Mouse (Mus musculus): Measurements from ENCODE around the gene Oas1a. TPM values are rescaled to one million over a fixed set of nuclear protein-coding genes. Genes with fewer than 3 reads are reported as not detected.
"Not testable (repeated sequence)": the region's sequence is repeated elsewhere in the genome, so short reads cannot be mapped to it uniquely, and the experiment has no call there.

Gene Oas1a
- polyA plus RNA-seq, 1 experiment from 2014 or later = 0.66 TPM

DNA sequence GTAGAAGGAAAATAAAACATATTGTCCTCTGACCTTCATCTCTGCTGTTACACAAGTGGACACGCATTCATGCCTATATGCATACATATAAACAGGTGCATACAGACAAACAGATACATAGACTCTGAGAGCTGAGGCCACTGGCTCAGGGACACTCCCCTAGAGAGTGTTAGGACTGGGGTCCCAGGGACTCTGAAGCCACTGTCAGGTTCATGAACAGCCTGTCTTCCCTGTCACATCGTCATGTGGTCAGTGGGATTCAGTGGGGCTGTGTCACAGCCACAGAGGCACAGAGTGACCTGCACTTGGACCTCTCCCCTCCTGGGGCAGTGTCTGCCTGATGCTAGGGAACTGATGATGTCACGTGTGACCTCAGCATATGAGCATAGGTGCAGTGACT lies 13.0 kb upstream of the Oas1a start:
- Histone ChIP-seq H3K27ac (no peak overlapping the region), H3K4me1 (replicated peaks) (no peaks in the 10 kb centered on the region), H3K27me3 (no peaks in the 10 kb centered on the region), H3K9ac (replicated peaks) (no peak overlapping the region), H3K9me3 (no peaks in the 10 kb centered on the region; the same call in 1 of the 2 replicates), H3K4me3 (replicated peaks) (no peak overlapping the region), H3K4me2 (no peak overlapping the region), H3K36me3 (no peaks in the 10 kb centered on the region)
- ATAC-seq (ENCODE audit: insufficient number of reproducible peaks, insufficient read depth, low FRiP score, low TSS enrichment, low read depth) = no peak
- WGBS = 83% methylated on average over 3 of the region's 3 CpGs

DNA sequence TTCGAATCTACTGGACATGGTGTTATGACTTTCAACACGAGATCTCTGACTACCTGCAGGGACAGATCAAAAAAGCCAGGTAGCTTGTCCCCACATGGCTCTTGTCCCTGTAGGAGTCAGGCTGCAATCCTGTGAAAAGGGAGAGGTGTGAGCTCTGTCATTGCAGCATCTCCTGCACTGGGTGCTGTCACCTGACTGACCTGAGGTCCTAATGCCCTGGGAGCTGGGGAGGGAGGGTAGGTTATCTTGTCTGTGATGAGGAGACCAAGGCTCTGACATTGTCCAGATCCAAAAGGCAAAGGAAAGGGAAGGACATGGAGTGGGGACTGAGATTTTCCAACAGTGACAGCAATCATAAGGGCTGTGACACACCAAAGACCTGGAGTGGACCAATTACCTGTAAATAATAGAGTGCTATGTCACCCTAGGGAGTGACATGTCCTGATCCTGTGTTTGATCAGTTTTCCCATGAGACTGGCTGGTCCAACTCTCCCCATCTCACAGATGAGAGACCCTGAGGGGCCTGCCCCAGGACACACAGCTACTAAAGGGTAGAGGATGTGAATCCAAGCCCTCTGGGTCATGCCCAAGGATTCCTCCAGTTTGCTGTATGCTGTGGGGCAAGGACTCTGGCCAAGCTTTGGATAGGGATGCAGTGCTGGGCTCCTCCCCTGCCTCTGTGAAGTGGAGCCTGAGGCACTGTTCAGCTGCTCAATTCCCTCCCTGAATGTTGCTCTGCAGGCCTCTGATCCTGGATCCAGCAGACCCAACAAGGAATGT lies 12.0 kb upstream of the Oas1a start:
- H3K36me3 ChIP-seq; H3K9me3 ChIP-seq; H3K4me3 ChIP-seq (replicated peaks); H3K4me2 ChIP-seq; H3K4me1 ChIP-seq (replicated peaks); H3K27ac ChIP-seq; ATAC-seq (ENCODE audit: insufficient number of reproducible peaks, insufficient read depth, low FRiP score, low TSS enrichment, low read depth); H3K9ac ChIP-seq (replicated peaks); H3K27me3 ChIP-seq: not testable (repeated sequence)
- 62% methylated on average over 2 of the region's 2 CpGs for WGBS

DNA sequence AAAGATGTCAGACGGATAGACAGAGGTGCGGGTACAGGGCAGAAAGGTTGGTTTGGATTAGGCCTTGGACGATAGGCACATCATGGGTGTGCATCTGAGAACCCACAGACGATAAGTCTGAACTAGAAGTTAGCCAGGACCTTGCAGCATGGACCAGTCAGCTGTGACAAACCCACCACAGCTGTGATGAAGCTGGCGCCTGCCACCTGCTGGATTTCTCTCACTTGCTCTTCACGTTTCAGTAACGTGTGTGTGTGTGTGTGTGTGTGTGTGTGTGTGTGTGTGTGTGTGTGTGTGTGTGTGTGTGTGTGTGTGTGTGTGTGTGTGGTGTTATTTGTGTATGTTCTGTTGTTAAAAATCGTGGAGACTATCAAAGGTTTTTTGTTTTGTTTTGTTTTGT lies 6.9 kb upstream of the Oas1a start, which contains the start of gene Oas1d:
Gene Oas1d, plus strand, starts transcription at position 333 of the 400 bp plus-strand sequence.
- H3K9ac ChIP-seq (replicated peaks); H3K27ac ChIP-seq; H3K4me2 ChIP-seq; H3K9me3 ChIP-seq; H3K4me1 ChIP-seq (replicated peaks); H3K27me3 ChIP-seq; ATAC-seq (ENCODE audit: insufficient number of reproducible peaks, insufficient read depth, low FRiP score, low TSS enrichment, low read depth); H3K36me3 ChIP-seq; H3K4me3 ChIP-seq (replicated peaks): not testable (repeated sequence)
- 48% methylated on average over 8 of the region's 8 CpGs for WGBS

DNA sequence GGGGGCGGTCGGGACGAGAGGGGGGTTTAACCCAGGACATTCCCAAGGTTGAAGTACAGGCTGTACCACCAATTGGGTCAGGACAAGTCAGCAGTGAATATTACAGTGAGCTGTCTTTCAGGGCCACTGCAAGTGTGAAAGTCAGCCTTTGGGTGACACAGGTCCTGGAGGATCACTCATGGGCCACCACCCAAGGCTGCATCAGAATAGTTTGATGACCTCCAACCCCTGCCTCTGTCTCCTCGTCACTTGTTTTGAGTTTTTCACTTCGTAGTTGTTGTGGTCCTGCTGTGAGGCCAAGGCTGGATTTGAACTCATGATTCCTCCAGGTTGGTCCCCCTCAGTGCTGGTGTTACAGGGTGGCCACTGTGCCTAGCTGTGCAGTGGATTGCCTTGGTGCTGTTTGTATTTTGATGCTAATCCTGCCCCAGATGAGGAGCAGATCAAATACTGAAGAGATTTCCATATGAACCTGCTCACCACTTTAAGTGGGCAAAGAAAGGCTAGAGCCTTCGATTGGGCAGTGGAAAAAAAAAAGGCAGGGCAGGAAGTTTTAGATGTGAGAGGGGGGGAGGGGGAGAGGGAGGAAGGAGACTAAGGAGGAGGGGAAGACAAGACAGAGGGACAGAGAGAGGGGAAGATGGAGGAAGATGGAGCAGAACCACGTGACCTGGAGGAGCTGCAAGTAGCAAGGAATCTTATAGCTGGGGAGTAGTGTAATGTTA lies 1.0 kb upstream of the Oas1a start:
- no peak for ATAC-seq (ENCODE audit: insufficient number of reproducible peaks, insufficient read depth, low FRiP score, low TSS enrichment, low read depth)
- H3K36me3 ChIP-seq = no peaks in the 10 kb centered on the region

DNA sequence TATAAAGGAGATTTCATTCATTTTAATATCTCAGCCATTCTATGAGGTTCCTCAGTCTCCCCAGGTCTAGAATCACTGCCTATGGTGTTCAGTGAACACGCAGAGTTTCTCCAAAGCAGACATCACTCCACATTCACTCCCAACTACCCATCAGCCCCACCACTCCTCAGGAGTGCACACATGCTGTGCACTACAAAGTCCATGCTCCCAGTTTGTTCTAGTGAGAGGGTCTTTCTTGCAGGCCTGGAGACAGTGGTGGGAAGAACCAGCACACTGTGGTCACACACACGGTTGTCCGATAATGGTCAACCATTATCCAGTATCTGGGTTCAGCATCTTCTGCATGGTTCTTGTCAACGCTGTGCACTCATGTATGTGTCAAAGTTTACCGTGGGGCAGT lies 5.3 kb downstream of the Oas1a start:
- Histone ChIP-seq H3K9me3 (no peaks in the 10 kb centered on the region), H3K27me3 (no peaks in the 10 kb centered on the region), H3K9ac (replicated peaks) (no peak overlapping the region), H3K27ac (no peak overlapping the region), H3K36me3 (no peaks in the 10 kb centered on the region), H3K4me2 (no peak overlapping the region), H3K4me3 (replicated peaks) (no peak overlapping the region), H3K4me1 (replicated peaks) (no peaks in the 10 kb centered on the region)
- WGBS = 94% methylated on average over 5 of the region's 5 CpGs
- ATAC-seq (ENCODE audit: insufficient number of reproducible peaks, insufficient read depth, low FRiP score, low TSS enrichment, low read depth) = no peak

More for the DNA sequence above, 1.0 kb upstream of the Oas1a start:
- Histone ChIP-seq H3K4me3 (replicated peaks) (no peak overlapping the region), H3K4me1 (replicated peaks) (no peaks in the 10 kb centered on the region), H3K4me2 (no peak overlapping the region), H3K9ac (replicated peaks) (no peak overlapping the region), H3K27me3 (no peaks in the 10 kb centered on the region), H3K27ac (no peak overlapping the region), H3K9me3 (no peaks in the 10 kb centered on the region)
- 52% methylated on average over 7 of the region's 7 CpGs for WGBS

DNA sequence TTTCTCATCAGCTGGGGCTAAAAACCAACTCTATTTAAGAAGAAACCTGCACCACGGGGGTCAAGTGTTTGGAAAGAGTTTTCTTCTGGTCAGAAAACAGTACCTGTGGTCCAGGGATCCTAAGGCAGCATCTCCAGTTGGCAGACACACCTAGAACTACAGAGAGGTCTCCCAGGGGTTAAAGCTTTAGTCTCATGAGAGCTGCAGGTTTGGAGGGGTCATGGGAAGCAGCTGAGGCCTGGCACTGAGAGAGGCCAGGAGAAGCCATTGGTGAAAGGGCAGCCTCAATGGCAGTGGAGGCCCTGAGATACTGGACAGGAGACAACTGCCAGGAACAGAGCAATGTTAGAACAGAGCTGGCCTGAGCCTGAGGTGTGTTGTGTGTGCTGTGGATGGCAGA lies 6.7 kb downstream of the Oas1a start:
- no peak for ATAC-seq (ENCODE audit: insufficient number of reproducible peaks, insufficient read depth, low FRiP score, low TSS enrichment, low read depth)
- H3K27ac ChIP-seq = no peak overlapping the region

DNA sequence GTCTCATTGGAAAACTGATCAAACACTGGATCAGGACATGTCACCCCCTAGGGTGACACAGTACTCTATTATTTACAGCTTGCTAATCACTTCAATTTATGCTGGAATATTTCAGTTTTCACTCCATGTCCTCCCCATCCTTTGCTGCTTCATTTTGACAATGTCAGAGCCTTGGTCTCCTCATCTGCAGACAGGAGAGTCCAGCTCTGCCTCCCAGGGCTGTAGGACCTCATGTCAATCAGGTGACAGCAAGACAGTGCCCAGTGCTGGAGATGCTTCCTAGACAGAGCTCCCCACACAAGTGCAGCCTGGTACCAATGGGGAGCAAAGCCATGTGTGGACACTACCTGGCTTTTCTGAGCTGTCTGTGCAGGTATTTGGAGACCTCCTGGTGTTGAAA lies 8.6 kb downstream of the Oas1a start:
- H3K9ac ChIP-seq (replicated peaks) = no peak overlapping the region
- no peaks in the 10 kb centered on the region for H3K27me3 ChIP-seq
- ATAC-seq (ENCODE audit: insufficient number of reproducible peaks, insufficient read depth, low FRiP score, low TSS enrichment, low read depth) = no peak

More for the DNA sequence above, 6.7 kb downstream of the Oas1a start:
- WGBS = 61% methylated on average over 1 of the region's 1 CpGs
- Histone ChIP-seq H3K27me3 (no peaks in the 10 kb centered on the region), H3K9ac (replicated peaks) (no peak overlapping the region), H3K36me3 (no peaks in the 10 kb centered on the region), H3K4me1 (replicated peaks) (no peaks in the 10 kb centered on the region), H3K4me2 (no peak overlapping the region), H3K9me3 (no peaks in the 10 kb centered on the region), H3K4me3 (replicated peaks) (no peak overlapping the region)

DNA sequence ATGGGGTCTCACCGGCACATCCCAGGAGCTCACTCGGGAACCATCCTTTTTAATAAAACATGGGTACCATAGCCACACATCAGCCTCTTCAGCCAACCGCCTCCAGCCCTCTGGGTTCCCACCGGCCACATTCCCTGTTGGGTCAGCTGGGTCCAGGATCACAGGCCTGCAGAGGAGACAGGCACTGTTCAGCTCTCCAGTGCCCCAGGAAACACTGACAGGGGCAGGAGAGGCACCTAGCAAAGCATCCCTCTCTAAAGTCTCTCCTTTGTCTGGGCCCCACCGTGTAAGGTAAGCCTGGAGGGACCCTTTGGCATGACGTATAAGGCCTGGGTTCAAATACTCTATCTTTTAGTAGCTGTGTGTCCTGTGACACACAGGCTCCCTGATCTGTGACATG lies 9.0 kb downstream of the Oas1a start:
- Histone ChIP-seq H3K27me3 (no peaks in the 10 kb centered on the region), H3K4me2 (no peak overlapping the region), H3K9ac (replicated peaks) (no peak overlapping the region), H3K9me3 (no peaks in the 10 kb centered on the region), H3K4me3 (replicated peaks) (no peak overlapping the region), H3K36me3 (no peaks in the 10 kb centered on the region), H3K4me1 (replicated peaks) (no peaks in the 10 kb centered on the region), H3K27ac (no peak overlapping the region)
- 84% methylated on average over 6 of the region's 6 CpGs for WGBS
- no peak for ATAC-seq (ENCODE audit: insufficient number of reproducible peaks, insufficient read depth, low FRiP score, low TSS enrichment, low read depth)

More for the DNA sequence above, 8.6 kb downstream of the Oas1a start:
- H3K36me3 ChIP-seq = no peaks in the 10 kb centered on the region
- H3K27ac ChIP-seq = no peak overlapping the region
- no peaks in the 10 kb centered on the region for H3K4me1 ChIP-seq (replicated peaks)
- H3K4me3 ChIP-seq (replicated peaks) = no peak overlapping the region
- H3K4me2 ChIP-seq = no peak overlapping the region
- no peaks in the 10 kb centered on the region for H3K9me3 ChIP-seq

DNA sequence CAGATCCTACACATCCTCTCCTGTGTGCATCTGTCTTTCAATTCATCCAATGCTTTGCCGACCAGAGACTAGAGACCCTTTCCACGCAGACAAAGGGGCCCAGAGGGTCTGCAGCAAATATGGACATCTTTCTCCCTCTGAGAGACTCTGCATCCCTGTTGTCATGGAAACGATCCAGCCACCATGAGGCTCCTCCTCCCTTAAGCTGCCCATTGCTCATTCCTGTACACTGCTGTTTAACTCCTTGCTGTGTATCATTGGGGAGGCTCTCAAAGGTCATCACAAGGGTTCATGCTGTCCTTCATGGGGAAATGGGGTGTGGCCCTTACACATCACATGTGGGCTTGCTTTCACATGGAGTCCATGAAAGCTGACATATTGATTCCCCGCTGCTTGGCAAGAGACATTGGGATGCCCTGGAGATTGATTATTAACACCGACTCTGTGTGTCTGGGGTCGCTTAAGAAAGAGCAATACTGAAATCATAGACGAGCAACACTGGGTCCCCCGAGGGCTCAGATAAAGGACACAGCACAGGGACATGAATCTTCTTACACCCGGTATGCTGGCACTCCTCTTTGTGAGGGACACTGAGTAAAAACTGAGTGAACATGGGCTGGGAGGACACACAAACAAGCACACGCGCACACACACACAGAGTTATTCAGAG lies 12.0 kb downstream of the Oas1a start:
- no peak overlapping the region for H3K4me2 ChIP-seq

DNA sequence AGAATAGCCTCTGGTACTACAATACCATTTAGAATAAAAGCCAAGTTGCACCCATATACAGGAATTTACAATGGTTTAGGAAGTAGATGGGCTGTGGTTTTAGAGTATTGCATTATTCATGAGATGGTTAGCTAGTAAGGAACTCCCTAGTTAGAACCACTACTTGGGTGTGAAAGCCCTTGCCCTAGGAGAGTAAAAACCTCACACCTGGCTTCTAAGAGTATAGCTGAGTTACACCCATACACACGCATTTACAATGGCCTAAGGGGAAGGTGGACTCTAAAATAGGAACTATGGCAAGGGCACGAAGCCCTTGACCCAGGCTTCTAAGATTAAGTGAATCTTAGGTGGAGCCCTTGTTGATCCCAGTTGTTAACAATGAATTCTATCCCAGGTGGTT lies 12.6 kb downstream of the Oas1a start:
- not testable (repeated sequence) for H3K4me2 ChIP-seq; H3K4me1 ChIP-seq (replicated peaks); H3K27me3 ChIP-seq; H3K4me3 ChIP-seq (replicated peaks); H3K27ac ChIP-seq; H3K9me3 ChIP-seq; H3K9ac ChIP-seq (replicated peaks); H3K36me3 ChIP-seq; ATAC-seq (ENCODE audit: insufficient number of reproducible peaks, insufficient read depth, low FRiP score, low TSS enrichment, low read depth)
- 70% methylated on average over 2 of the region's 2 CpGs for WGBS

More for the DNA sequence above, 12.0 kb downstream of the Oas1a start:
- Histone ChIP-seq H3K4me1 (replicated peaks) (no peaks in the 10 kb centered on the region), H3K27ac (no peak overlapping the region), H3K4me3 (replicated peaks) (no peak overlapping the region), H3K36me3 (no peaks in the 10 kb centered on the region), H3K27me3 (no peaks in the 10 kb centered on the region), H3K9ac (replicated peaks) (no peak overlapping the region), H3K9me3 (no peaks in the 10 kb centered on the region)
- WGBS = 90% methylated on average over 11 of the region's 11 CpGs
- ATAC-seq (ENCODE audit: insufficient number of reproducible peaks, insufficient read depth, low FRiP score, low TSS enrichment, low read depth) = no peak

DNA sequence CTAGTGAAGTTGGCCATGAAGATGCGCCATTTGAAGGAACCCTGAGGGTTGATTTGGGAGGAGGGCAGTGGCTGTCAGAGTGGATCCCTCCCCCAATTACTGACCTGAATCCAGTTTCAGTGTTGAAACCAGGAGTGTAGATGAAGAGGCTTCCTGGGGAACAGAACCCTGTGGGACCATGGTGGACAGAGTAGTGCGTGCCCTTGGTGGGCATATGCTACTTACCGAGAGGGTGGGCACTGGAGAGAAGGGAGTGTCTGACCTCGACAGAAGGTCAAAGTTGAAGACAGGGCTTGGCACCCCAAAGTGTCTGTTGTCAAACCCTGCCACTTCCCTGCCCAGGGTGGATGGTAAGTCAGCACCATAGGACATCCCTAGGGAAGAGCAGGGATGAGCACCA lies 13.5 kb downstream of the Oas1a start:
- WGBS = 93% methylated on average over 4 of the region's 4 CpGs
- not testable (repeated sequence) for H3K9ac ChIP-seq (replicated peaks); H3K4me2 ChIP-seq; ATAC-seq (ENCODE audit: insufficient number of reproducible peaks, insufficient read depth, low FRiP score, low TSS enrichment, low read depth); H3K36me3 ChIP-seq; H3K4me3 ChIP-seq (replicated peaks); H3K27ac ChIP-seq; H3K27me3 ChIP-seq; H3K9me3 ChIP-seq; H3K4me1 ChIP-seq (replicated peaks)
